19 mouse cellular contexts compared by ENCODE assay signal in the genomic region with DNA sequence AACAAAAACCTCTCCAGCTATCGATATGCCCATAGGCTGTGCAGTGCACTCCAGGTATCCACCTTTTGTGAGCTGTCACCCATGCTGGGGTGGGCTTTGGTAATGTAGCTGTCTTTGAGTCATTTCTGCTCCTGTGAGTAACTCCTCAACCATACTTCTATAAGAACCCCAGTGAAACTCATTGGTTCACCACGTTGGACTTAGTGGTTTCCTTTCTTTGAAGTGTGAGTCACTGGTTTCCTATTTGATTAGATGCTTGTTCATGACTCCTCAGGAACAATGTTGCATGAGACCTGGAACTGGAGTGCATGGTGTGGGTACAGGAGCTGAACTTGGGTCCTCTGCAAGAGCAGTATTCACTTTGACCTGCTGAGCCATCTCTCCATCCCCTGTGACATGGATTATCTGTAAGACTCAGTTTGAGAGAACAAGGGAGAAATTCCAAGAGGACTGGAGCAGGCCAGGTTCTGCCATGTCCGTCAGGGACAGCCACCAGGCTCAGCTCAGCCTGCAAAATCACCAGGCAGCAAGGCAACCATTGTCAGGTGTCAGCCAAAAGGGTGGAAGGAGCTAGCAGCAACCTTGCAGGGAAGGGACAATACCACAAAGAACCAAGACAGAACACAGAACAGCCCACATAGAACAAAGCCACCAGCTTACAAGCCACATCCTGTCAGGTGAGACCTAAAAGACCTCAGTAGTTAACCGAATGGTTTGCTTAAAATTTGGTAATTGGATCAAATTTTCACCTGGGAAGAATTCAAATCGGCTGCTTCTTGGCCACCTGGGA. TPM values are rescaled to one million over a fixed set of nuclear protein-coding genes. Genes with fewer than 3 reads are reported as not detected.
DNase-seq lines count a peak whose midpoint lies in the region; ATAC-seq and TF ChIP-seq lines count a peak whose summit lies in the region.
"Had no signal": no experiment of that assay in that cellular context is flagged by ENCODE, and none has a peak within 500 bp of the region (broad histone marks: within the 10 kb centered on the region; RNA-seq: fewer than 3 reads in every experiment).

No protein-coding gene starts in this region.

- no peaks in the 10 kb centered on the region for H3K9me3 ChIP-seq in midbrain, embryonic 11.5 days (ENCODE audit: control insufficient read depth, low read length)
- H3K9me3 ChIP-seq in midbrain, postnatal 0 days (ENCODE audit: low read length): no peaks in the 10 kb centered on the region
- H3K9me3 ChIP-seq in hindbrain, embryonic 12.5 days (replicated peaks): no peaks in the 10 kb centered on the region
- H3K9me3 ChIP-seq: embryonic facial prominence, embryonic 12.5 days; G1E; intestine, embryonic 15.5 days had no signal

- WGBS in midbrain, embryonic 11.5 days: 76% methylated on average over 5 of the region's 5 CpGs
- 87% methylated on average over 5 of the region's 5 CpGs for WGBS in midbrain, postnatal 0 days
- WGBS in hindbrain, embryonic 12.5 days: 81% methylated on average over 5 of the region's 5 CpGs

- H3K27me3 ChIP-seq in midbrain, embryonic 11.5 days (ENCODE audit: control insufficient read depth, insufficient read depth, low read length): no peaks in the 10 kb centered on the region
- H3K27me3 ChIP-seq in midbrain, postnatal 0 days (ENCODE audit: insufficient read depth, low read length): no peaks in the 10 kb centered on the region
- H3K27me3 ChIP-seq in myocyte (ENCODE audit: control insufficient read depth, insufficient read depth, insufficient read length): no peaks in the 10 kb centered on the region
- no peaks in the 10 kb centered on the region for H3K27me3 ChIP-seq in hindbrain, embryonic 12.5 days
- H3K27me3 ChIP-seq: embryonic facial prominence, embryonic 12.5 days; intestine, embryonic 15.5 days; midbrain, embryonic 13.5 days had no signal

- H3K4me1 ChIP-seq in midbrain, embryonic 11.5 days (ENCODE audit: control insufficient read depth, insufficient read depth, low read length): no peaks in the 10 kb centered on the region
- H3K4me1 ChIP-seq in midbrain, postnatal 0 days (ENCODE audit: insufficient read depth, low read length): no peaks in the 10 kb centered on the region
- H3K4me1 ChIP-seq in hindbrain, embryonic 12.5 days: no peaks in the 10 kb centered on the region
- H3K4me1 ChIP-seq: embryonic facial prominence, embryonic 12.5 days; intestine, embryonic 15.5 days; midbrain, embryonic 13.5 days had no signal

- no peak for TF ChIP-seq CTCF in midbrain, postnatal 0 days (IDR thresholded peaks at IDR 0.05)

- no peak for ATAC-seq in midbrain, embryonic 11.5 days (ENCODE audit: low FRiP score)
- ATAC-seq in midbrain, postnatal 0 days (ENCODE audit: low FRiP score): no peak
- peak; percentile 87 for ATAC-seq in activated CD4-positive, CD25-positive, alpha-beta regulatory T cell, adult 4 months
- no peak for ATAC-seq in hindbrain, embryonic 12.5 days (ENCODE audit: low FRiP score)
- ATAC-seq: forebrain, embryonic 16.5 days; intestine, embryonic 15.5 days; midbrain, embryonic 13.5 days had no signal

- H3K36me3 ChIP-seq in midbrain, embryonic 11.5 days (ENCODE audit: control insufficient read depth, insufficient read depth, low read length): no peaks in the 10 kb centered on the region
- no peaks in the 10 kb centered on the region for H3K36me3 ChIP-seq in midbrain, postnatal 0 days (ENCODE audit: insufficient read depth, low read length)
- no peaks in the 10 kb centered on the region for H3K36me3 ChIP-seq in myocyte (ENCODE audit: control insufficient read depth, insufficient read depth)
- no peaks in the 10 kb centered on the region for H3K36me3 ChIP-seq in hindbrain, embryonic 12.5 days
- H3K36me3 ChIP-seq: embryonic facial prominence, embryonic 12.5 days; G1E; intestine, embryonic 15.5 days; midbrain, embryonic 13.5 days had no signal

- H3K27ac ChIP-seq in midbrain, embryonic 11.5 days (ENCODE audit: low read depth, low read length): no peak overlapping the region
- H3K27ac ChIP-seq in midbrain, postnatal 0 days (ENCODE audit: low read depth, low read length): no peak overlapping the region
- H3K27ac ChIP-seq in hindbrain, embryonic 12.5 days: no peak overlapping the region
- H3K27ac ChIP-seq: embryonic facial prominence, embryonic 12.5 days; heart, adult 2 months; intestine, embryonic 15.5 days; midbrain, embryonic 13.5 days had no signal

- no peak overlapping the region for H3ac ChIP-seq in myocyte (ENCODE audit: control insufficient read depth, insufficient read length)

- no peaks in the 10 kb centered on the region for H3K79me2 ChIP-seq in myocyte (ENCODE audit: control insufficient read depth, insufficient read depth)

- intact Hi-C loops in left cerebral cortex, postnatal 36 days (cut with DNase I): no loop called here

- H3K4me2 ChIP-seq in midbrain, embryonic 11.5 days: no peak overlapping the region
- no peak overlapping the region for H3K4me2 ChIP-seq in midbrain, postnatal 0 days (ENCODE audit: low read depth, low read length, poor library complexity, severe bottlenecking)
- peak overlapping the region; percentile 34 for H3K4me2 ChIP-seq in myocyte (ENCODE audit: low read depth)
- no peak overlapping the region for H3K4me2 ChIP-seq in hindbrain, embryonic 12.5 days (replicated peaks)
- H3K4me2 ChIP-seq: embryonic facial prominence, embryonic 12.5 days; intestine, embryonic 15.5 days; midbrain, embryonic 13.5 days had no signal

- no peak overlapping the region for H3K9ac ChIP-seq in midbrain, embryonic 11.5 days (ENCODE audit: low read length)
- H3K9ac ChIP-seq in midbrain, postnatal 0 days (replicated peaks; ENCODE audit: low read length, poor library complexity, severe bottlenecking): no peak overlapping the region
- H3K9ac ChIP-seq in hindbrain, embryonic 12.5 days: no peak overlapping the region
- H3K9ac ChIP-seq: embryonic facial prominence, embryonic 12.5 days; intestine, embryonic 15.5 days; midbrain, embryonic 13.5 days had no signal

- DNase-seq in midbrain, embryonic 11.5 days (ENCODE audit: low spot score, missing footprints): peak; percentile 65
- DNase-seq in midbrain, postnatal 0 days (ENCODE audit: low spot score): no peak
- peak; percentile 60 for DNase-seq in thymus, postnatal 25 days
- DNase-seq in lung, postnatal 25 days (ENCODE audit: low spot score): no peak
- no peak for DNase-seq in left cerebral cortex, postnatal 36 days (ENCODE audit: low spot score in 2 of 2)
- DNase-seq: adrenal gland, adult 8-10 months; cerebellum, adult 11-12 months; cerebellum, postnatal 36 days; heart, adult 2 months; kidney, postnatal 10 days; lung, postnatal 14 days had no signal

- no peak overlapping the region for H3K4me3 ChIP-seq in midbrain, embryonic 11.5 days (ENCODE audit: low read depth, low read length)
- no peak overlapping the region for H3K4me3 ChIP-seq in midbrain, postnatal 0 days (ENCODE audit: low read depth, low read length)
- H3K4me3 ChIP-seq in myocyte: no peak overlapping the region
- H3K4me3 ChIP-seq in hindbrain, embryonic 12.5 days: no peak overlapping the region
- H3K4me3 ChIP-seq: embryonic facial prominence, embryonic 12.5 days; heart, adult 2 months; intestine, embryonic 15.5 days; midbrain, embryonic 13.5 days had no signal

- TF ChIP-seq POLR2A in myocyte (IDR thresholded peaks at IDR 0.05; ENCODE audit: insufficient read length, low read depth): no peak

TF ChIP-seq in myocyte, 11 proteins besides CTCF, POLR2A, EP300 and RAD21 (continues in another document):
- TF ChIP-seq MAX (IDR thresholded peaks at IDR 0.05; ENCODE audit: low read depth) (no peak), USF1 (IDR thresholded peaks at IDR 0.05; ENCODE audit: low read depth) (no peak), TCF12 (IDR thresholded peaks at IDR 0.05; ENCODE audit: insufficient read depth, poor library complexity, severe bottlenecking) (no peak), E2F4 (IDR thresholded peaks at IDR 0.05; ENCODE audit: insufficient read depth) (no peak), TCF3 (IDR thresholded peaks at IDR 0.05; ENCODE audit: insufficient read length, low read depth) (no peak), REST (IDR thresholded peaks at IDR 0.05; ENCODE audit: insufficient read depth, insufficient read length) (no peak), POLR2AphosphoS2 (IDR thresholded peaks at IDR 0.05; ENCODE audit: insufficient read length, low read depth) (no peak), SRF (IDR thresholded peaks at IDR 0.05; ENCODE audit: control insufficient read depth, insufficient read length, low read depth) (no peak), MYOD1 (IDR thresholded peaks at IDR 0.05; ENCODE audit: control insufficient read depth in 1 of 3, insufficient read length in 2 of 3, low read depth in 2 of 3) (no peak)

RNA-seq across cellular contexts. Expression of gene Itpr2, which starts 19.6 kb away (rescaled TPM):
- 3.9 and 4.5 TPM in 2 replicates for polyA plus RNA-seq in midbrain, embryonic 11.5 days (2014; fragmentation: Nextera tagmentation; extraction: Ambion mirVana)
- 12.9 and 15.9 TPM in 2 replicates for total RNA-seq in midbrain, postnatal 0 days (2014; rRNA removed)
- 9.1 and 9.6 TPM in 2 replicates for polyA plus RNA-seq in midbrain, postnatal 0 days (2015; fragmentation: Nextera tagmentation; extraction: Ambion mirVana)
- 10 to 100 TPM; 69.2 to 77.7 TPM for polyA plus RNA-seq in activated CD4-positive, CD25-positive, alpha-beta regulatory T cell, adult 4 months (2017; shearing (Covaris generic))
- 4.7 TPM for polyA plus RNA-seq in myocyte (2012; fragmentation: generic; extraction: Trizol)
- 10 to 100 TPM; 11.9 to 17.1 TPM for total RNA-seq in left cerebral cortex, postnatal 36 days (2021)
- polyA plus RNA-seq in hindbrain, embryonic 12.5 days (2016; fragmentation: Nextera tagmentation; extraction: Ambion mirVana): 7.4 and 8.0 TPM in 2 replicates

RNA-seq across cellular contexts. Expression of gene Fgfr1op2, which starts 55.4 kb away (rescaled TPM):
- polyA plus RNA-seq in midbrain, embryonic 11.5 days (2014; fragmentation: Nextera tagmentation; extraction: Ambion mirVana): 77.1 and 78.9 TPM in 2 replicates
- total RNA-seq in midbrain, postnatal 0 days (2014; rRNA removed): 20.9 and 24.6 TPM in 2 replicates
- polyA plus RNA-seq in midbrain, postnatal 0 days (2015; fragmentation: Nextera tagmentation; extraction: Ambion mirVana): 33.4 and 37.7 TPM in 2 replicates
- 100 to 1,000 TPM in 1 of 2 experiments, 10 to 100 TPM in 1; 94.8 to 109 TPM for polyA plus RNA-seq in activated CD4-positive, CD25-positive, alpha-beta regulatory T cell, adult 4 months (2017; shearing (Covaris generic))
- 54.4 TPM for polyA plus RNA-seq in myocyte (2012; fragmentation: generic; extraction: Trizol)
- 100 to 1,000 TPM in 1 of 2 experiments, 10 to 100 TPM in 1; 98.7 to 113 TPM for total RNA-seq in left cerebral cortex, postnatal 36 days (2021)
- 67.0 and 73.9 TPM in 2 replicates for polyA plus RNA-seq in hindbrain, embryonic 12.5 days (2016; fragmentation: Nextera tagmentation; extraction: Ambion mirVana)

RNA-seq across cellular contexts. Expression of gene Ints13, which starts 56.0 kb away (rescaled TPM):
- 101 TPM in 2 replicates for polyA plus RNA-seq in midbrain, embryonic 11.5 days (2014; fragmentation: Nextera tagmentation; extraction: Ambion mirVana)
- 20.8 and 36.2 TPM in 2 replicates for total RNA-seq in midbrain, postnatal 0 days (2014; rRNA removed)
- polyA plus RNA-seq in midbrain, postnatal 0 days (2015; fragmentation: Nextera tagmentation; extraction: Ambion mirVana): 18.1 and 18.4 TPM in 2 replicates
- 10 to 100 TPM; 63.2 to 79.5 TPM for polyA plus RNA-seq in activated CD4-positive, CD25-positive, alpha-beta regulatory T cell, adult 4 months (2017; shearing (Covaris generic))
- 18.4 TPM for polyA plus RNA-seq in myocyte (2012; fragmentation: generic; extraction: Trizol)
- 10 to 100 TPM; 26.8 to 43.6 TPM for total RNA-seq in left cerebral cortex, postnatal 36 days (2021)
- 83.3 and 84.3 TPM in 2 replicates for polyA plus RNA-seq in hindbrain, embryonic 12.5 days (2016; fragmentation: Nextera tagmentation; extraction: Ambion mirVana)

Comparison
In these comparisons a context has a peak if more than half of its experiments do, and no peak if none do; other contexts are left out.
1. DNase-seq: peak in midbrain, embryonic 11.5 days (single experiment) and thymus, postnatal 25 days (single experiment); none in midbrain, postnatal 0 days (single experiment), lung, postnatal 25 days (single experiment) and left cerebral cortex, postnatal 36 days (0 of 2).